Mouse (Mus musculus) WW6 (cell line): Measurements from ENCODE around the gene Rimklb.
"Not testable (repeated sequence)": the region's sequence is repeated elsewhere in the genome, so short reads cannot be mapped to it uniquely, and the experiment has no call there.

Experiments
- DNase-seq: peaks from one replicate; pipeline ENCODE4 v3.0.0-alpha.2; 2013; ENCODE audit warnings: low read depth, low spot score

The Rimklb gene

DNA sequence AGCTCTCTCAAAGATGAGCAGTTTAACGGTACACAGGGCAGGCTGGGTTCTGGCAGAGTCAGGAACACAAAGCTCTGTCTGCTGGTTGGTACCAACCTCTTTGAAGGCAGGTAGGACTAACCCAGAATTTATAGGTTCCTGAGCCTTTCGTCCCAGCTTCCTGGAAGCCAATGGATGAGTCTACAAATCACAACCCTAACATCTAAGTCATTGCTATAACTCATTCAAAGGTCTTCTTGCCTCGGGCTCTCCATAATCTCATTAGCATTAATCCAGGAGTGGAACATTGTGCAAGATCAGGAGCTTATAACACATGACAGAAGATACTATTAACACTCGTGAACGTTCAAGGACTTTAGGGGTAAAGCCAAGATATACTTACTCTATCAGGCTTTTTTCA lies at the start of gene Rimklb:
TSS of gene Rimklb (minus strand) at position 101 of the 400 bp plus-strand sequence.
- DNase-seq: no peak

DNA sequence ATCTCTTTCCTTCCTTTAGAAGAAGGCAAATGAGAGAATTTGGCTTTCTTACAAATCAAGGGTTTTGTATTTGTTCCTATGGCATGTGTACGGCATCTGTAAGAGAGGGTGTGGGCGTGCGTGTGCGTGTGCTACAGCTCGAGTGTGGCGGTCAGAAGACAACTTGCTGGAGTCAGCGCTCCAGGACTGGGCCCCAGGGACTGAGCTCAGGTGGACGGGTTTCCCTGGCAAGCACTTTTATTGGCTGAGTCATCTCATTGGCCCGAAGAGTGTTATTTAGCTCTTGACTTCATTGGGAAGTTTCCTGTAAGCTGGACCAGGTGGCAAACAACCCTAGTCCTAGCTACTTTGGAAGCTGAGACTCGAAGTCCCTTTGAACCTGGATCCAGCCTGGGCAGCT lies 47.4 kb upstream of the Rimklb start:
- no peak for DNase-seq

DNA sequence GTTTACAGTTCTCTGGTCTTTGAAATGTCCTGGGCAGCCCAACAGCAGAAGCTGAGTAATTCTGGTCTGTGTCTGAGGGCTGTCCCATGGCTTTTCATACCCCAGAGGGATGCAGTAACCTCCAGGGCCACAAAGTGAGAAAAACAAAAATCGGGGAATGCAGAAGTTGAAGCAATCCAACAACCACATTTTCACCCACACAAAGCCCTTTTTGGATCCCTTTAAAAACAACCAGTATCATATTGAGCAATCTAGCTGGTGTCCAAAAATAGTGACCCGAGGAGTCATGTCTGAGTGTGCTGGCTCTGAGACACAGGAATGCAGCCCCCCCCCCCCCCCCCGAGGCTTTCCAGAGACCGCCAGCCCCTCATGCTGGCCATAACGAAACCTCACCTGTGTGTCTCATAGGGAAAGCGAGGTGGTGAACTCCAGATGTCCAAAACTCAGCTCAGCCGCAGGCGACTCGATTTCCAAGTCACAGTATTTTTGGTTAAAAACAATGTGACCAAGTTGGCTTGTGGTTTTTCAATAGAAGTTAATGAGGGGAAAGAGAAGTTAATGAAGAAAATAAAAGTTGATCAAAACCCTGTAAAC lies 46.8 kb upstream of the Rimklb start:
- no peak for DNase-seq

DNA sequence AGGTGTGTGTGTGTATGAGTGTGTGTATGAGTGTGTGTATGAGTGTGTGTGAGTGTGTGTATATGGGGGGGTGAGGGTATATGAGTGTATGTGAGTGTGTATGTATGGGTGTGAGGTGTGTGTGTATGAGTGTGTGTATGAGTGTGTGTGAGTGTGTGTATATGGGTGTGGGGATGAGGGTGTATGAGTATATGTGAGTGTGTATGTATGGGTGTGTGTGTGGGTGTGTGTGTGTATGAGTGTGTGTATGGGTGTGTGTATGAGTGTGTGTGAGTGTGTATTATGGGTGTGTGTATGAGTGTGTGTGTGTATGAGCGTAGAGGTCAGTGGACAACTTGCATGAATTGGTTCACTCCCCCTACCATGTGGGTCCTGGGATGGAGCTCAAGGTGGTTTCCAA lies 46.1 kb upstream of the Rimklb start:
- DNase-seq: no peak

GRCm38 (mm10) chr6:122543574-122543973 lies 45.0 kb upstream of the Rimklb start:
- DNase-seq: no peak

DNA sequence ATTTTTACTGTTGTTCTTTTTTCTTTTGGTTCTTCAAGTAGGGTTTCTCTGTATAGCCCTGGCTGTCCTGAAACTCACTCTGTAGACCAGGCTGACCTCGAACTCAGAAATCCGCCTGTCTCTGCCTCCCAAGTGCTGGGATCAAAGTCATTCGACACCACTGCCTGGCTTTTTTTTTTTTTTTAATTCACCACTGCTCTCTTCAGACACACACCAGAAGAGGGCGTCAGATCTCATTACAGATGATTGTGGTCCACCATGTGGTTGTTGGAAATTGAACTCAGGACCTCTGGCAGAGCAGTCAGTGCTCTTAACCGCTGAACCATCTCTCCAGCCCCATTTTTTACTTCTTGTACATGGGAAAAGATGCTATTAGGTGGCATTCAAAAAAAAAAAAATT lies 43.9 kb upstream of the Rimklb start:
- DNase-seq: not testable (repeated sequence)

DNA sequence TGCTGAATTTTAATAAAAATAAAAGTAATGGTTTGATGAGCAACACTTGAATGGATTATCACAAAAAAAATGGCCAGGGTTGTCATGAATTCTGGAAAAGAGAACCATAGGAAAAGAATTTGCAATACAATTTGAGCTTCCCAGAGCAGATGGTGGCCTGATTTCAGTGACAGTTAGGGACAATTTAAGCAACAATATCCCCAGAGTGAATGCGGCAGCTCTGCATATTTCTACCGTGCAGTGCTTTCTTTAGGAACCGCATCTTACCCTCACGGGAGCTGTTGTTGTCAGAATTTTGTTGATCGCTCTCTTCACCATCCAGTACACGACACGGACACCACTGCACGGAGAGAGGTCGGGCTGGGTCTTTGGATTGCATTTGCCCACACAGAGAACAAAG lies 41.0 kb upstream of the Rimklb start:
- no peak for DNase-seq

DNA sequence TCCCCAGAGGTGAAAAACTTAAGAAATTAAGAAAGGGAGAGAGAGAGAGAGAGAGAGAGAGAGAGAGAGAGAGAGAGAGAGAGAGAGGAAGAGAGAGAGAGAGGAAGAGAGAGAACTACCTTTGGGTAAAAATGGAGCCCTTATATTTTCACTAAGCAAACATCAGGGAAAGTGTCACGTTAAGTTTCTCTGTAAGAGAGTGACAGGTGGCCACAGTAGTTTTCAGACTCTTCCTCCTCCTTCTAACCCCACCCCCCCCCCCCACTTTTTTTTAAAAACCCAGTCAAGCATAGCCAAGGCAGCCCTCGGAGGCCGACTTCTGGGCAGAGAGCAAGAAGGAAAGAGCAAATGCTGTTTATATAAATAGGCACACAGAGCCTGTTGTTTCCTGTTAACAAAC lies 35.5 kb upstream of the Rimklb start:
- no peak for DNase-seq

DNA sequence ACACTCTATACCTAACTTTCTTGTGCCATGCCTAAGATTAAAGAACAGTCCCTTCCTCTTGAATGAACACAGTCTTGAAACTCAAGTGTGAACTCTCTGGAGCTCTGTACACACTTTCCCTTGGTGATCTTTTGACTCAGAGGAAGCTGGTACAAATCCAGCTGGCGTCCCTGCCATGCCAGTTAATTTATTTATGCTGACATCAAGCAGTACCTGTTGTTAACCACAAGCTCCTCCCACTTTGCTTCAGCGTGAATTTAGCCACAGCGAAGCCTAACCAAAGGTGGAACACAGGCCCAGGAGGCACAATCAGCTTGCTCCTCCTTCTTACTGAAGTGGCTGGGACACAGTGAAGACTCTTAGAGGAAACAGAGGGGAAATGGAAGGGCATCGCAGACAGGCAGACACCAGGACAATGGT lies 34.3 kb upstream of the Rimklb start:
- peak; percentile 83 for DNase-seq

- no peak for DNase-seq
These were observed 33.1 kb upstream of the Rimklb start for GRCm38 (mm10) chr6:122531466-122532174.

DNA sequence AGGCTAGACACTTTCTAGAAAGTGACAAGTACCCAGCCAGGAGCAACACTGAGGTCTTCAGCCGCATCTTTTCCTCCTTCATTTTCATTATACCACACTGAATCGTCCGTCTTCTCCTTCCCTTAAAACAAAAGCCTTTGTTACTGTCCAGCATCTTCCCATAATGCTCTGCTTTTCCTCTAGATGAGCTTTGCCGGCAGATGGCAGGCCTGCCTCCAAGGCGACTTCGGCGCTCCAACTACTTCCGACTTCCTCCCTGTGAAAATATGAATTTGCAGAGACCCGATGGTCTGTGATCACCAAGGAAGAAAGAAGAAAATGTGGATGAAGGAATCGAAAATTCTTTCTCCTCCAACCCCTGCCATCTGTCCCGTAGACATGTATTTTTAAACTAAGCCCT lies 29.6 kb upstream of the Rimklb start:
- no peak for DNase-seq

DNA sequence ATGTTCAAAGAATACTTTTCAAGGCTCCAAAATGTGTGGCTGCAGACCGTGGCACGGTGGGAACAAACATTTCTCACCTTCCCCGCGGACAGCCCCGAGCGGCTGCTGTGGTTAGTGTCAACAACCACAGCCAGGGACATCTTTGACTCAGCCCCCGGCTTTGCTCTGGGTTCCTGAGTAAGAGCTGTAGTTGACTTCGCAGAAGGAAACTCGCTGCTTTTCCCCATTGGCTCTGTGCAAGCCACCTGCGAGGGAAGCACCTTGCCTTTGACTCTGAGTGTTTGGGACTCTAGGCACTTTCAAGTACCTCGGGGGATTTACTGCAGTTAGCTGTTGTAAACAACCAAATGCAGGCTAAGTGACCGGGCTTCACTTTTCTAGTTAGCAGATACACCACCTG lies 29.0 kb upstream of the Rimklb start:
- no peak for DNase-seq

DNA sequence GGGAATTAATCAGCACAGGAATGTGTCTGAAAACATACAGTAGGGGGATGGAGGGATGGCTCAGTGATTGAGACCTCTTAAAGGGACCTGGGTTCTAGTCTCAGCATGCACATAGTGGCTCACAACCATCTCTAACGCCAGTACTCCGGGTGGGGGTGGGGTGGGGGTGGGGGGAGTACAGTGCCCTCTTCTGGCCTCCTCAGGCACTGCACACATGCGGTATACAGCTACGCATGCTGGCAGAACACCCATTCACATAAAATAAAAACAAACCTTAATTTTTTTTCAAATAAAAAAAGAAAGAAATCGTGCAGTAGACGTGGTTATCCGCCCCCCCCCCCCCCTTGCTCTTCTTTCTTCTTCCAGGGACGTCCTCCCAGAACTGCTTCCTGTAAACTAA lies 24.7 kb upstream of the Rimklb start:
- DNase-seq: no peak

DNA sequence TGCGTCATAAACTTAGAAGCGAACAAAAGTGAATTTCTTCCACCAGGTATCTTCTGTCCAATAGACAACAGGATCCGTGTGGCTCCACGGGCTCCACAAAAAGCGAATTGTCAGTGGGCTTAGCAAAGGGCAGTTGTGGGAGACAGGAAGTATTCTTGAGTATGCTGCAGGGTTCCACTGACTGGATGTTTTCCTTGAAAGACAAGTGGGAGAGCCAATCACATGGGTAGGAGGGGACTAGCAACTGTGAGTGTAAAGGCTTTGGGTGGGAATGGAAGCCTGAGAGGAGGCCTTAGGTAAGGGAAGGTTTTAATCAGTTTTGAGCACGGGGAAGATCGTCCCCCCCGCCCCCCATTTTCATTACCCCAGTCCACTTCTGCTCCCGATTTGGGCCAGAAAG lies 24.0 kb upstream of the Rimklb start:
- peak; percentile 82 for DNase-seq

DNA sequence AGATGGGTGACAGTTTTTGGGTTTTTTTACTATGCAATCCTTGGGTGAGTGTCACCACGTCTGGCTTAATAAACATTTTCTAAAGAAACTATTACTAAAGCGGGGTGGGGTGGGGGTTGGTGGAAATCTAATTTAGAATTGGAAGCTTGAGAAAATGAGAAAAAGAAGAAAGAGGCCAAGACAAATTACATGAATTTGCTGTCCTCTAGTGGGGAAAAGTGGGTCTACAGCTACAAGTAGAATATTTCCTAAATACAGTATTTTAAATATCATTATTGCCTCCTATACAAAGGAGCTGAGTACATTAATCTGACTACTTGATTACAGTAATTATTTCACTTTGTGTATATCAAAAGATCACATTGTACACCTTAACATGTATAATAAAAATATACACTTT lies 20.8 kb upstream of the Rimklb start:
- DNase-seq: no peak

DNA sequence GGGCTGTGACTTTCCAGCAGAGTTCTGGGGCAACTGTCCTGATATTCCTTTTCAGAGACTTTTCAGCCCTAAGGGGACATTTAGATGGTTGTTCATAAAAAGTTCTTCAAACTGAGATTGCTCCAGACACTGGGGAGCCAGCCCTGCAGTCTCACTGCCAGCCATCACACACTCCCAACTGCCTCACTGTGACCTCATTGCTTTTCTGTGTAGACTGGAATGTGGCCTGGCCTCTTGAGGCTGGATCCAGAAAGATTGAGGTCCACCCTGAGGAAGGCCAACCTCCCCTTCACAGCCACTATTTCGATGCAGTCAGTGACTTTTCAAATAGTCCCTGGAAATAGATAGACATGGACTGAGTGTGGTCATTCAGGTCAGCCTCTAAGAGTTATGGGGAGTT lies 19.1 kb upstream of the Rimklb start:
- DNase-seq: no peak

- DNase-seq: not testable (repeated sequence)
These were observed 17.2 kb upstream of the Rimklb start for GRCm38 (mm10) chr6:122515762-122516161.

- DNase-seq: no peak
These were observed 15.8 kb upstream of the Rimklb start for GRCm38 (mm10) chr6:122514312-122514711.

- no peak for DNase-seq
These were observed 14.6 kb upstream of the Rimklb start for GRCm38 (mm10) chr6:122512914-122513878.

GRCm38 (mm10) chr6:122508494-122508893 lies 9.9 kb upstream of the Rimklb start:
- DNase-seq: no peak

DNA sequence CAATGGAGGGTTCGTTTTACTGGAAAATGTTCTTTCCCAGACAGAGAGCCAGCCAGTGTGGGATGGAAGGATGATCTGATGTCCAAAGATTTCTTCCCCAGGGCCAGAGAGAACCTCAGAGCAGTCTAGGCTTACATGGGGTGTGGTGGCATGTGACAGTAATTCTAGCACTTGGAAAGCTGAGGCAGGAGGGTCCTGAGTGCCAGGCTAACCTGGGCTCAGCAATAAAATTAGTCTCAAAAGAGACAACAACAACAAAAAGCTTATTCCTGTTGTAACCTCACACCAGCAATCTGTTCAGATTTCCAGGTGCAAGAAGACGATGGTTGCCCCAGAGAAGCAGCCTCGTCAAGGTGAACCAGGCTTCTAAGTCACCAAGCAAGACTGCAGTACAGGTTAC lies 7.0 kb upstream of the Rimklb start, which contains the start of gene Mfap5:
TSS of gene Mfap5 (plus strand) at position 301 of the 400 bp plus-strand sequence.
- no peak for DNase-seq

- DNase-seq: no peak
These were observed 6.5 kb upstream of the Rimklb start for GRCm38 (mm10) chr6:122505041-122505440.
